Mouse (Mus musculus) erythroblast, embryonic 14.5 days (primary cell): ENCODE measurements around the gene Map3k13.

ENCODE experiments used
- GATA1 ChIP-seq: IDR thresholded peaks from 2 replicates; pipeline ENCODE4 v1.6.1; 2012; ENCODE audit warnings: low read length, inconsistent platforms, mixed read lengths
- TAL1 ChIP-seq: IDR thresholded peaks from 3 replicates; pipeline ENCODE4 v1.6.1; 2012; ENCODE audit warnings: low read length, inconsistent platforms, mixed read lengths

GRCm38 (mm10) chr16:21813164-21813834 lies 19.2 kb downstream of the Map3k13 start:
- no peak for TF ChIP-seq GATA1
- TF ChIP-seq TAL1: no peak
